9 mouse cellular contexts compared by ENCODE assay signal in genomic region chr7:28294481-28294880, GRCm38 (mm10). TPM values are rescaled to one million over a fixed set of nuclear protein-coding genes. Genes with fewer than 3 reads are reported as not detected.
A peak's percentile ranks its signal among the peaks of the same experiment; 100 is the strongest.
DNase-seq lines count a peak whose midpoint lies in the region; ATAC-seq and TF ChIP-seq lines count a peak whose summit lies in the region.
"Had no signal": no experiment of that assay in that cellular context is flagged by ENCODE, and none has a peak within 500 bp of the region (broad histone marks: within the 10 kb centered on the region; RNA-seq: fewer than 3 reads in every experiment).

No protein-coding gene starts in this region.

- peaks cover 68% of the 10 kb centered on the region for H3K4me1 ChIP-seq in E14TG2a.4 (replicated peaks; ENCODE audit: low read depth, low read length)
- no peaks in the 10 kb centered on the region; the same call in none of the 2 replicates for H3K4me1 ChIP-seq in embryonic facial prominence, embryonic 14.5 days (ENCODE audit: control insufficient read depth, insufficient read depth, low read length)
- H3K4me1 ChIP-seq in hindbrain, embryonic 10.5 days (replicated peaks) = peaks cover 58% of the 10 kb centered on the region

- TF ChIP-seq CTCF in E14TG2a.4 (conservative IDR thresholded peaks at IDR 0.05; ENCODE audit: low read length) = no peak

- peaks cover 89% of the 10 kb centered on the region for H3K27me3 ChIP-seq in E14TG2a.4 (ENCODE audit: insufficient read depth, low read length)
- peaks cover 99% of the 10 kb centered on the region for H3K27me3 ChIP-seq in embryonic facial prominence, embryonic 14.5 days (replicated peaks; ENCODE audit: control insufficient read depth, insufficient read depth, low read length)
- H3K27me3 ChIP-seq in hindbrain, embryonic 10.5 days (ENCODE audit: insufficient read depth, poor library complexity, severe bottlenecking) = peaks cover 100% of the 10 kb centered on the region

- peak overlapping the region; percentile 58 for H3K9ac ChIP-seq in embryonic facial prominence, embryonic 14.5 days (ENCODE audit: low read depth, low read length)

- H3K4me3 ChIP-seq in E14TG2a.4 (replicated peaks; ENCODE audit: low read length) = peak overlapping the region; percentile 85
- H3K4me3 ChIP-seq in embryonic facial prominence, embryonic 14.5 days (ENCODE audit: low read depth, low read length) = peak overlapping the region; percentile 54
- peak overlapping the region; percentile 61 for H3K4me3 ChIP-seq in hindbrain, embryonic 10.5 days

- no peaks in the 10 kb centered on the region for H3K9me3 ChIP-seq in E14TG2a.4 (ENCODE audit: low read length)
- no peaks in the 10 kb centered on the region for H3K9me3 ChIP-seq in embryonic facial prominence, embryonic 14.5 days (ENCODE audit: control insufficient read depth, low read length)
- no peaks in the 10 kb centered on the region for H3K9me3 ChIP-seq in hindbrain, embryonic 10.5 days

- no peaks in the 10 kb centered on the region for H3K36me3 ChIP-seq in E14TG2a.4 (ENCODE audit: insufficient read depth, low read length)
- no peaks in the 10 kb centered on the region for H3K36me3 ChIP-seq in embryonic facial prominence, embryonic 14.5 days (ENCODE audit: control insufficient read depth, insufficient read depth, low read length)
- peaks cover 41% of the 10 kb centered on the region for H3K36me3 ChIP-seq in hindbrain, embryonic 10.5 days

- 1% methylated on average over 19 of the region's 63 CpGs for WGBS in embryonic facial prominence, embryonic 14.5 days
- WGBS in hindbrain, embryonic 10.5 days = 6% methylated on average over 63 of the region's 63 CpGs

- DNase-seq in R1 (ENCODE audit: low read depth, low spot score) = peak; percentile 89
- DNase-seq in embryonic facial prominence, embryonic 14.5 days (ENCODE audit: low spot score) = peak; percentile 89
- peak; percentile 83 for DNase-seq in hindbrain, embryonic 10.5 days (ENCODE audit: low spot score)
- peak; percentile 54 for DNase-seq in layer of hippocampus, adult 9-11 months
- DNase-seq in lung, postnatal 10 days = peak; percentile 72
- peak; percentile 79 for DNase-seq in right cerebral cortex, adult 18-20 months

- no peak overlapping the region for H3K27ac ChIP-seq in embryonic facial prominence, embryonic 14.5 days (replicated peaks; ENCODE audit: low read depth, low read length)
- H3K27ac ChIP-seq in hindbrain, embryonic 10.5 days = peak overlapping the region; percentile 74

- H3K4me2 ChIP-seq in embryonic facial prominence, embryonic 14.5 days (ENCODE audit: low read depth, low read length) = peak overlapping the region; percentile 82

- ATAC-seq in embryonic facial prominence, embryonic 14.5 days (ENCODE audit: low read depth) = peak; percentile 78
- ATAC-seq in erythroid progenitor cell, adult 5-6 weeks (replicated peaks; ENCODE audit: low FRiP score, poor library complexity, severe bottlenecking) = no peak

RNA-seq across cellular contexts. Expression of gene Selenov, which starts 3.5 kb away (rescaled TPM):
- polyA plus RNA-seq in embryonic facial prominence, embryonic 14.5 days (2014; fragmentation: Nextera tagmentation; extraction: Ambion mirVana) = 0.42 TPM in 1 of 2 replicates, not detected in the other
- 0.58 and 0.80 TPM in 2 replicates for polyA plus RNA-seq in hindbrain, embryonic 10.5 days (2016; fragmentation: Nextera tagmentation; extraction: Ambion mirVana)
- not detected in 2 replicates for total RNA-seq in erythroid progenitor cell, adult 5-6 weeks (2015; ENCODE audit: low replicate concordance)
- total RNA-seq in erythroid progenitor cell, adult 5-6 weeks (2017; ENCODE audit: low replicate concordance) = not detected in 2 replicates
- total RNA-seq: hematopoietic stem cell, adult 5-6 weeks had no signal

RNA-seq across cellular contexts. Expression of gene Dll3, which starts 7.6 kb away (rescaled TPM):
- polyA plus RNA-seq in embryonic facial prominence, embryonic 14.5 days (2014; fragmentation: Nextera tagmentation; extraction: Ambion mirVana) = 0.90 and 2.1 TPM in 2 replicates
- polyA plus RNA-seq in hindbrain, embryonic 10.5 days (2016; fragmentation: Nextera tagmentation; extraction: Ambion mirVana) = 50.2 and 88.5 TPM in 2 replicates
- not detected in 2 replicates for total RNA-seq in erythroid progenitor cell, adult 5-6 weeks (2015; ENCODE audit: low replicate concordance)
- not detected in 2 replicates for total RNA-seq in erythroid progenitor cell, adult 5-6 weeks (2017; ENCODE audit: low replicate concordance)
- total RNA-seq: hematopoietic stem cell, adult 5-6 weeks had no signal

RNA-seq across cellular contexts. Expression of gene Eid2b, which starts 16.9 kb away (rescaled TPM):
- polyA plus RNA-seq in embryonic facial prominence, embryonic 14.5 days (2014; fragmentation: Nextera tagmentation; extraction: Ambion mirVana) = 13.4 TPM in 2 replicates
- polyA plus RNA-seq in hindbrain, embryonic 10.5 days (2016; fragmentation: Nextera tagmentation; extraction: Ambion mirVana) = 11.8 and 14.3 TPM in 2 replicates
- 5.4 TPM in 1 of 2 replicates, not detected in the other for total RNA-seq in erythroid progenitor cell, adult 5-6 weeks (2015; ENCODE audit: low replicate concordance)
- total RNA-seq in erythroid progenitor cell, adult 5-6 weeks (2017; ENCODE audit: low replicate concordance) = 2.1 TPM in 1 of 2 replicates, not detected in the other

RNA-seq across cellular contexts. Expression of gene Timm50, which starts 17.4 kb away (rescaled TPM):
- polyA plus RNA-seq in embryonic facial prominence, embryonic 14.5 days (2014; fragmentation: Nextera tagmentation; extraction: Ambion mirVana) = 124 and 134 TPM in 2 replicates
- 252 and 255 TPM in 2 replicates for polyA plus RNA-seq in hindbrain, embryonic 10.5 days (2016; fragmentation: Nextera tagmentation; extraction: Ambion mirVana)
- total RNA-seq in erythroid progenitor cell, adult 5-6 weeks (2015; ENCODE audit: low replicate concordance) = 15.9 and 16.3 TPM in 2 replicates
- total RNA-seq in erythroid progenitor cell, adult 5-6 weeks (2017; ENCODE audit: low replicate concordance) = 7.8 and 12.7 TPM in 2 replicates

RNA-seq across cellular contexts. Expression of gene Eid2, which starts 26.8 kb away (rescaled TPM):
- 4.9 and 6.3 TPM in 2 replicates for polyA plus RNA-seq in embryonic facial prominence, embryonic 14.5 days (2014; fragmentation: Nextera tagmentation; extraction: Ambion mirVana)
- polyA plus RNA-seq in hindbrain, embryonic 10.5 days (2016; fragmentation: Nextera tagmentation; extraction: Ambion mirVana) = 2.1 TPM in 2 replicates
- 10.1 TPM in 1 of 2 replicates, not detected in the other for total RNA-seq in erythroid progenitor cell, adult 5-6 weeks (2015; ENCODE audit: low replicate concordance)
- total RNA-seq in erythroid progenitor cell, adult 5-6 weeks (2017; ENCODE audit: low replicate concordance) = 3.3 TPM in 1 of 2 replicates, not detected in the other

Comparison
In these comparisons a context has a peak if more than half of its experiments do, and no peak if none do; other contexts are left out.
1. RNA of gene Dll3, which starts 7.6 kb away (polyA plus RNA-seq): 50.2 to 88.5 TPM in hindbrain, embryonic 10.5 days; 0.90 to 2.1 TPM in embryonic facial prominence, embryonic 14.5 days; every median in the first group is over 10 times any median in the second.
2. Peak in every context shown above with its lines, with median percentiles within 50 percentile points of each other: H3K4me3 ChIP-seq and DNase-seq.